Mouse (Mus musculus) retina, adult 2 months (tissue): ENCODE data around the gene Arid1b.

Source experiments
- DNase-seq: peaks from one replicate; pipeline ENCODE4 v3.0.0-alpha.2; 2012; ENCODE audit warnings: low read depth, low spot score

The Arid1b gene

DNA sequence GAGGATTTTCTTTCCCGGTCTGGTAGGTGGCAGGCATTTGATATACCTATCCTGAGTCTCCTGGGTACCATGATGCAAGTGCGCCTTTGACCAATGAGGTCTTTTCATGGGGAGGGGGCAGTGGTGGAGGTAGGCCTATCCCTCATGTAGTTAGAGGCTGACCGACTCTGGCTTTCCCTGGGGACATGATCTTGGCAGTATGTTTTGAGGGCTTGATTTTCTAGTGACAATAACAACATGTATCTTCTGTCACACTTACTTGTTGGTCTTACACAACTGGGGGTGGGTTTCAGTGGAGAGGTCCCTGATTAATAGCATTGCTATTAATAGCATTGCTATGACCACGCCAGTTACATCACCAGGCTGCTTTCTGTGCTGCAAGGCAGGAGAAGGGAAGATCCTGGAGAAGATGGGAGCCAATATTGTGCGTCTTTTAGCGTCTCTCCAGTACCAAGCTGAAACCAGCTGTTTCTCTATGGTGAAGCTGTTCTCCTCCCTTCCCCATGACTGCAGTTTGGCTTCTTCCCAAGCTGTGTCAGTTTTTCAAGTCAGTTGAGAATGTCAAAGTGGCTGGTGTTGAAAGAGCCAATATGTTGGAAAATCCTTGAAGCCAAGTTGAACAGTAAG lies 216.1 kb downstream of the Arid1b start:
- no peak for DNase-seq

- DNase-seq, result no peak
Measured at GRCm38 (mm10) chr17:5210891-5211290, 216.8 kb downstream of the Arid1b start.

DNA sequence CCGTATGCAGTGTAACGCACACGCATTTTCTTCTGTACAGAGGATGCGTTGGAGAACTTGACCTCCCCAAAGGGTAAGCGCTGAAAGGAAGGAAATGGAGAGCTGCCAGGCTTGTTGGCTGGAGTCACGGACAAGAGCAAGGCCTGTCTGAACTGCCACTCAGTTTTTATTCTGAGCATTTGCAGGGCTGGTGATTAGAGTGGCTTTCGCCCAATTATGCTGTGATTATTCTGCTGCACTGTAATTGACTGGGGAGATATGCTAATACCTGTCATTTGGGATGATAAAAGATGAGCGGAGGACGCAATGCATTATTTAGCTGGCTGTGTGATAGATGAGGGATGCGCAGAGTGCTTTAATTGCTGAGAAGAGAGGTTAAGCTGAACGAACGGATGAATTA lies 218.0 kb downstream of the Arid1b start:
- DNase-seq, result no peak

- no peak for DNase-seq
Measured at GRCm38 (mm10) chr17:5213441-5213840, 219.3 kb downstream of the Arid1b start.

GRCm38 (mm10) chr17:5215352-5215751 lies 221.2 kb downstream of the Arid1b start:
- no peak for DNase-seq

- DNase-seq, result no peak
Measured at GRCm38 (mm10) chr17:5216965-5217546, 222.9 kb downstream of the Arid1b start.

DNA sequence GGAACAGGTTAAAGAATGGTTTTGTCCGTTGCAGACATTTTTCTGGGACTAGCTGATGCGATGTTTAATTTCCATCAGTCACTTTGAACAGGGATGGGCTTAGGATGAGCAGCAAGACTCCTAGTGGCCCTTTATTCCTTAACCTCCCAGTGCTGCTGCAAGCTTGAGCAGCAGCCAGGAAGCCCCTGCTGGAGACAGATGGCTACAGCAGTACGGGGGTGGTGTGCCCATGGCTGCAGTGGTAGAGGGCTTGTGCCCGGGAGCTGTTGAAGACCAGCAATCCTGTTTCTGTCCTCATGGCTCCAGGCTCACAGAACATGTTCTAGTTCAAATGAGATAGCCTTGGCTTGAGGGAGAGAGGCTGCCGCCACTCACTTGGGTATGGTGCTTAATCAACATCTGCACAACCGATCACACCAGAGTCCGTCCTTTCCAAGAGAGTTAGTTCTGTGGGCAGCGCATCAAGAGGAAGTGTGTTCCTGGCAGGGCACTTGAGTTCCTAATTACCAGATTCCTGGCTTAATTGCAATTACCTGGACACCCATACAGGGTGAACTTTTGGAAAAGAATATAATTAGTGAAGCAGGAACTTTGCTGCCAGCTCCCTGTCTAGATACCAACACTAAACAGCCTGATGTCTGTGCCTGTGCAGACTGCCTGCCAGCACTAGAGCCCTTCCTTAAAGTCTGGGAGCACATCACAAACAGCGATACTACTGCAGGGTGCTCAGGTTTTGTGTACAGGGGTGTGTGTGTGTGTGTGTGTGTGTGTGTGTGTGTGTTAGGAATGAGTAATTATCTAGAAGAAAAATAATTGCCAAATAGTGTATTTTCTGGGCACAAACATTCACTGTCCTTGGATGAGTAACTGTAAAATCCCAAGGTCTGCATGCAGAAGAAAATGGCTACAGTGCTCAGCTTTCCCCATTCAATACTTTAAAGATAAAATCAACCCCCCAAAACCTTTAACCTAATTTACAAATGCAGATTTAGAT lies 224.0 kb downstream of the Arid1b start:
- no peak for DNase-seq

GRCm38 (mm10) chr17:5218955-5219557 lies 224.9 kb downstream of the Arid1b start:
- no peak for DNase-seq

GRCm38 (mm10) chr17:5221041-5221440 lies 226.9 kb downstream of the Arid1b start:
- DNase-seq, result no peak

DNA sequence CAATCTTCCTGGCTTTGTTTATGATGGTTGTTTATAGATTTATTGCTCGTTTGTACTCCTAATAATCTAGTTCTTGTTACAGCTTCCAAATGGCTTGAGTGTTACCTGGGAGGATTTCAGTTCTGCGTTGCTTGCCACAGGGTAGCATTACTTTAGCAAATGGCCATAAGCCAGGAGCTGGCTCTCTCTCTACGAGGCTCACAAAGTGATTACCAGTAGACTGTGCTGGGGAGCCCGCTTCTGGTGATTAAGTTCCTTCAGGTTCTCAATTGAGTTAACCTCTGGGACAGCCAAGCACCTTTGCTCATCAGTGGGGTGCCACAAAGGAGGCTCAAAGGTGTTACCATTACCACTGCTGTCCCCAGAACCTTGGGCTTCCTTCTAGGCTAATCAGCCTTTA lies 227.4 kb downstream of the Arid1b start:
- no peak for DNase-seq

DNA sequence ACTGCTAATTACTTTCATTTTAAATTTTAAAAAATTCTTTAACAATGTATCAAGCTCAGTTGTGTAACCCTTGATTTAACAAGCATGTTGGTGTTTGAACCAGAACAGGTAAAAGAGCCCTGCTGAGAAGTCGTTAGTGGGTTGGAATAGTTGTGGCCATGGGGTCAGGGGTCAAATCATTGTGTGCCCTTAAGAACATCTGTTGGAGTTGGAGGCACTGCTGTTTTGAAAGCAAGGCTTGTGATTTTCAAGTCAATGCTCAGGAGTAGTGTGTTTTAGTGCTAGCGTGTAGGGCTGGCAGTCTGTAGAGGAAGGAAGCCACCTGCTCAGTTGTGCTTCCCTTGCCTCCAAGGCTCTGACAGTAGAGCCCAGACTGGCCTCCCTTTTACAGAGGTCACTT lies 228.7 kb downstream of the Arid1b start:
- no peak for DNase-seq

GRCm38 (mm10) chr17:5224932-5225331 lies 230.8 kb downstream of the Arid1b start:
- no peak for DNase-seq

GRCm38 (mm10) chr17:5227136-5227535 lies 233.0 kb downstream of the Arid1b start:
- no peak for DNase-seq

DNA sequence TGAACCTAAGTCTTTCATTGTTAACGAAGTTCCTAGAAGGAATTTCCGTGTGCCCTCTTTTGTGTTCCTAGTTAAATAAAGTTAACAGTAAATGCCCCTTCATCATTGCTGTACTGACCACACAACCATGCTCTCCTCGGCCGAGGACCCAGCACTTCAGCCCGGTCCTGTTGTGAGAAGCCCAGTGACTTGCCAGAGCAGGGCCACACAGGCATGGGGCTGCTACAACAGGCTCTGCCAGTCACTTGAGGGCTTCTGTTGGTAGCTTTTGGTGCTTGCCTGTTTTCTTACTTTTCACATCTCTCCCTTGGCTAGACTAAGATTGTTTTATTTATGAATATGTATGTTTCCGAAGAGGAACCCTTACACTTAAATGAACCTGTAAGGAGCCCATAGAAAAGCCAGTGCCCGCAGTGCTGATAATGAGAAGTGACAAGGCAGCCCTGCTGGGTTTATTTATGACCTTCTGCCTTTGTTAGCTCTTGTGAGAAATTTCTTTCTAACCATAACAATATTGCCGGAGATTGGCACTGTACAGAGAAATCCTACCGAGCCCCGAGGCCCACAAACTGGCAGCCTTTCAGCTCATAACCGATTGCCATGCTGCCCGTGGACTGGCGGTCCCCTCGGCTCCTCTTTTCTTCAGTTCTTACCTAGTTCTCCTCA lies 234.0 kb downstream of the Arid1b start:
- no peak for DNase-seq

- DNase-seq, result no peak
Measured at GRCm38 (mm10) chr17:5228616-5229250, 234.6 kb downstream of the Arid1b start.

- DNase-seq, result no peak
Measured at GRCm38 (mm10) chr17:5230063-5230462, 235.9 kb downstream of the Arid1b start.

GRCm38 (mm10) chr17:5232180-5232579 lies 238.0 kb downstream of the Arid1b start:
- DNase-seq, result no peak

DNA sequence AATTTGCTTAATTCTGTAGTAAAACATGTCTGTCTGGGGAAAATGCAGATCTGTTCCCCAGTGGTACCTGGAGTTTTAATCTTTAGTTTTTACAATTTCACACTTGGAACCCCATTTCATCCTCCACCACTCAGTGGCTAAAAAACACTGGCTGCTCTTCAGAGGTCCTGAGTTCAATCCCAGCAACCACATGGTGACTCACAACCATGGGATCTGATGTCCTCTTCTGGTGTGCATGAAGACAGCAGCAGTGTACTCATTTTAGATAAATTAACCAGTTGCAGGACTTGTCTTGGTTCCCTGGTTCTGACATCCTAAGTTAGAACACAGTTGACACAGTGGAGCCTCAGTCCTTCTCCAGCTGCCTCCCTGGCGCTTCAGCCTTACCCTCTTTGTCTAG lies 239.9 kb downstream of the Arid1b start:
- no peak for DNase-seq

DNA sequence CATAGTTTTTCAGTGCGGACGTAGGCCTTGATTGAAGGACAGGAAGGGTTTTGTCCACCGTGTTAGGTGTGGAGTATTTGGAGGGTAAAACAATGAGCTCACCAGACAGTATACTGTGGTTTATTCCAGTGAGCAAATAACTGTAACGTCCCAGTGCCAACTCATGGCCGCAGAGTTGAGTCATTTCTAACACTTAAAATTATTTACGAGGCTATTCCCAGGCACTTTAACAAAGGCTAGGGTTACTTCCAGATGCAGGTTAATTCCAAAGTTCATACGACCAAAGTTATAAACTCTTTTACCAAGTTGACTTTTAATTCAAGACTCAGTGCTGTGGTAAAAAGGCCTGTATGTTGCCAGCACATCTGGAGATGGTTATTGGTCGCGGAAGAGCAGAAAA lies 240.9 kb downstream of the Arid1b start:
- no peak for DNase-seq

- no peak for DNase-seq
Measured at GRCm38 (mm10) chr17:5237765-5238164, 243.6 kb downstream of the Arid1b start.
